Mouse (Mus musculus): Measurements from ENCODE around the gene Nfe2l3.

Gene Nfe2l3

DNA sequence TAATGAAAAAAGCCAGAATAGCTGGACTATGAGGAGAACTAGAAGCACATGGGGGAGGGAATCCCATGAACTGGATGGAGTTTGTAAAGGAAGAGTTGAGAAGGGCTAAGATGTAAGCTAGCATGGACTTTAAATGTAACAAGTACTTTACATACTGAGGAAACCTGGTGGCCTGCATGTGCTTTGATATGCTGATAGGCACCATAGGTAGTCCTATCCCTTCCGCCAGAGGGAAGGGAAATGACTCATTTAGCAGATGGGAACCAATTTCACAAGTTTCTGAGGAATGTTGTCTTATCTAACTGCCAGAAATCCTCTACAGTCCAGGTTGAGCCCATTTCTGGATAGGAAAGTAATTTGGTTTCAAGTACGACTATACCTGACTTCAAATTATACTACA, 53.2 kb downstream of the Nfe2l3 start:
- no peak for DNase-seq (ENCODE audit: low spot score)

DNA sequence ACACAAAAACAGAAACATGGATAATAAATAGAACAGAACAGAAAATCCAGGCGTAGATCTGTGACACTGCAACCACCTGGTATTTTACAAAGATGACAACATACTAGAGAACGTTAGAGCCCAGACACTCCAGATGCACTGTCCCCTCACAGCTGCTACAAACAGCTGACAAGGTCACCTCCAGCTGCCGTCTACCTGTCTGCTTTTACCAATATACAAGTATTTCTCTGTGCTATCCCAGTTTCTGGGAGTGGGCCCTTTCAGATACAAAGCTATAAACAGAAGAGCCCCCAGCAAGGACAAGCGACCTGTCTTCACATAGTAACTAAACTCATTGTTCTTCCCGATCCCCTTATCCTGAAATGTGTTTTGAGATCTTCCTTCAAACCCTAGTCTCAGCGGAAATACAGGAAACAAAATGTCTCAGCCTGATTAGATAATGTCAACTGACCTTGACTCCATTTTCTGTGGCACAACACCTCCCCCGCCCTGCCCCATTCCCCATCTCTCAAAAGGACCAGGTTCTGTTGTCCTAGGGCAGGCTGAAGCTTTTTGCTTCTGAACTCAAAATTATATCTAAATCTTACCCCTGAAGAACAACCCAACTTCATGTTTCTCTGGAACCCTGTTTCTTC, 53.7 kb downstream of the Nfe2l3 start:
- no peak for DNase-seq (ENCODE audit: low spot score)

DNA sequence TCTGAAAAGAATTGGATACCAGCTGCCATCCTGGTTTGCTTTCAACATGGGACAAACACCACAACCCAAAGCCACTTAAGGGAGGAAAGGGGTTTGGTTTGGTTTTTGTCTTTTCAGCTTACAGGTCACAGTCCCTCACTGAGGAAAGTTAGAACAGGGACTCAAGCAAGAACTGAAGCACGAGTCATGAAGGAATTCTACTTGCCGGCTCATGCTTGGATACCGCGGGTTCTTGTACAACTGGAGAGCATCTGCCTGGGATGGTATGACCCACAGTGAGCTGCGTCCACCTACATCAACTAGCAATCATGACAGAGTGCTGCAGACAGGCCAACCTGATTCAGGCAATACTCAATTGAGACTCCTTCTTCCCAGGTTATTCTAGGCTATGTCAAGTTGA, 54.3 kb downstream of the Nfe2l3 start:
- DNase-seq (ENCODE audit: low spot score), result no peak

DNA sequence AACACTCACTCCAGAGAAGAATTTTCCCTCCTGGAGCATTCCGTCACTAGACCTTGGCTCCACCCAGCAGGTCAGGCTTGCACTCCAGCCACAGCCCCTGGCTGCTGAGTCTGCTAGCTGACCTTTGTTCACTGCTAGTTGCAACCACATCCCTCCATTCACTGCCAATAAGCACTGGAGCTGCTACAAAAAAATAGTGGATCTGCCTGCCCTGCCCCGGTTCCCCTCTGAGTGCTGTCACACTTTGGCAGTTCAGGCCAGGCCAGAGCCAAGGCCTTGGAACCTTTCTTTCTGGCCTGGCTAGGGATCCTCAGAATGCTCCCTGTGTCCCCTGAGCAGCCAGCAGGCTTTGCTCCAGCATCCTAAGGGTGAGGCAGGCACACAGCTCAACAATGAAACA, 57.3 kb downstream of the Nfe2l3 start:
- DNase-seq (ENCODE audit: low spot score), result no peak

DNA sequence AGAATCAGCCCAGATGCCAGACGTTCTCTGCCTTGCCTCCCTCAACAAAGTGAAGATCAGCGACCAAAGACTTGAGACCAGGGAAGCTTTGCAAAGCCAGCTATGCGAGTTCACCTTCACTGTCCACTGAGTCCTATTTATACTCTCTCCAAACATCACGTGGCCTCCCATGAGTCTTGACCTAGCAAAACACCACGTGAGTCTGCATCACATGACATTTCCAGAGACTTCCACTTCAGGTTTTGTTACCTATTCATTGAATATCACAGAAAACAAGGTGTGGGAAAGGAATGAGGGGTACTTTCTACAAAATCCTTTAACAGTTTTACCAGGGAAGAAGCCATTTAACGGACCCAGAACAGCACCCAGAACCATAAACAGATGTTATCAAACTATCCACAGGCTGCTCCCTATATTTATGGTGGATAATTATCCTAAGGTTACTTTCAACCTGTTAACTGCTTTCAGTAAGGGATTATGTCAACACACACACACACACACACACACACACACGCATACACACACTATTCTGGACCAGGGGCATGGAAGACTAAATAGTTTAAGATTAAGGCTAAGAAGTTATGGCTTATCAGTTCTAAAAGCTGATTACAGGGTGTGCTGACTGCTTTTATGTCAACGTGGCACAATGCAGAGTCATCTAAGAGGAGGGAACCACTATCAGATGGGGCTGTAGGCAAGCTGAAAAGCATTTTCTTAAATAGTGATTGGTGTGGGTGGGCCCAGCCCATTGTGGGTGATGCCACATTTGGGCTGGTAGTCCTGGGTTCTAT, 65.0 kb downstream of the Nfe2l3 start:
- no peak for DNase-seq (ENCODE audit: low spot score)

DNA sequence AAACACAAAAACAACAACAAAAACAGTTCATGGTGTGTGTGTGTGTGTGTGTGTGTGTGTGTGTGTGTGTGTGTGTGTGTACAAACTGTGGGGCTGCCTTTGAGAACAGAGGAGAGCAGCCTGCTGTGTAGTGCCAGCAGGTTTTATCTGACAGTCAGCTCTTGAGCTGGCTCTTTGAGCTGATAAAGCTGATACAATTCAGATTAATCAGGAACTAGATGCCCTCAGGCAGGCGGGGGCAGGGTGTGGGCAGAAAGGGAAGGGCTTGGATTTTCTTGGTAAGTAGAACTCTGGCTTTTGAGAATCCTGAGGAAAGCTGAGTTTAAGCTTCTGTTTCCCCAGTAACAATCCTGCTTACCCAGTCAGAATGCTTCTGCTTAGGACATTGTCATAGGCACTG, 73.2 kb downstream of the Nfe2l3 start:
- no peak for DNase-seq (ENCODE audit: low spot score)

DNA sequence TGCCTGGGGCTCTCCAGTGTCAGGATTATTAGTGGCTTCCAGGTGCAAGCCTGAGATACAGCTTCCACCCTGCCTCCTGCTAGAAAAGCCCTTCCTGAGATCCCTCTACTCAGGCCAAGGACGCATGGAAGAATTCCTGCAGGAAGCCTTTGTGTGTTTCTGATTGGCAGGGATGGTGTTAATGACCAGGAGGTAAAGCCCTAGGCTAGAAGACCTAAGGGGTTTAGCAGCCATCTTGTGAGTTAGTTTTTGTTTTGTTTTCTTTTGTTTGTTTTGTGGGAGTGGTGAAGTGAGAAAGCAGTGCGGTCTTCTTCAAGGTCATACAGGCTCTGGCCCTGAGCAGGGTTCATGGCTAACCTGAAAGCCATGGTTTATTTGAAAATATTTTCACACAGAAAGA, 75.1 kb downstream of the Nfe2l3 start:
- no peak for DNase-seq (ENCODE audit: low spot score)
